Mouse (Mus musculus) heart, adult 11 months (tissue): ENCODE data around the gene Dirc2.
A peak's percentile ranks its signal among the peaks of the same experiment; 100 is the strongest.

Source experiments
- DNase-seq: peaks from one replicate; pipeline ENCODE4 v3.0.0; 2022

Gene Dirc2

DNA sequence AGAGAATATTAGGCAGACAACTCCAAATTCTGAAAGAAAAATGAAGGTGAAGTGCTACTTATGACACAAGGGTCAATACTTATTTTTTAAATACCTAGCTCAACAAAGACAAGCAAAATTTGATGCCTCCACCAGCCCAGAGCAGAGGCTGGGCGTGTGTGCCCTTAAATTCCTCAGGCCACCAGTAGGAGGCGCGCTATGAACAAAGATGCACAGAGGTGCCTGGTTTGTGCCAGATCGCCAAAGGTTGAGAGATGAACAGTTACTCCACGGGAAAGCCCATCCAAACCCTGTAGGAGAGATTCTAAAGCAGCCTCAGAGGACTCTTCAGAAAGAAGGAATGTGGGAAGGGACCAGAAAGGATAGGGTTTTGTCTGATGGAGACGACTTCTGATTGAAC lies 35.1 kb downstream of the Dirc2 start:
- peak; percentile 93 for DNase-seq

DNA sequence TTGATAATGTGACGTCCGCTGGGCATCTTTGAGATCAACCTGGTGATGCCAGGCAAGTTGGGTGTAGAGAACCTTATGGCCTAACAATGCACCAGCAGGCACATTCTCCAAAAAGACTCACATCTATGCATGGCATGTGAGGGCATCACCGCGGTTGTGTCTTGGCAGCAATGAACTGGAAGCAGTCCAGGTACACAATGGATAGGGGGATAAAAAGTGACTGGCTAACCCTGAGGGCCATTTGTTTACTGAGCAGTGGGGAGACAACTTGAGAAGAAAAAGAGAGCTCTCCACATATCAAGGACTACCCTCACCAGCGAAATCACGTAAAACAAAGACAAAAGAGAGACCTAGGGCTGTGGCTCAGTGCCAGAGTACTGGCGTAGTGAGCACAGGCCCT lies 37.1 kb downstream of the Dirc2 start:
- peak; percentile 91 for DNase-seq

DNA sequence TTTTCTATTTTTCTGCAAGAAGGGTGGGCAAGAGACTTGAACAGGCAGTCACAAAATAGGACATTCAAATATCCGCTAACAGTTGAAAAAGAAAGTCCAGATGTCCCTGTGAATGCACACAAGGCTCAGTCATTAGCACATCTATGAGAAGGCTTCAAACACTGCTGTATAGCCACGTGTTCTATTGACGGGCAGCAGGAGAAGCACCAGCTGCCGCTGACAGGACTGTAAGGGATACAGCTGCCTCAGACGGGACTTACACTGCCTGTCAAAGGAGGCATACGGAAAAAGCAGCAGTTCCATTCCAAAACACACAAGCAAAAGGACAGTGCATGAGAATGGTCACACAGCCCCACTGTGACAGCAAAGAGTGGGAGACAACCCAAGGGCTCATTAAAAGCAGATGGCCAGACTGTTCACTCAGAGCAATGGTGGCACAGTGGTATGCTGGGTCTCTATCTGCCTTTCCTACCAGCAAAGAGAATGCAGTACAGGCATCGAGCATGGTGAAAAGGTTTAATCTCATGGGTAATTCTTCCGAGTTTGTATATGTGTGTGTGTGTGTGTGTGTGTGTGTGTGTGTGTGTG lies 39.9 kb downstream of the Dirc2 start:
- peak; percentile 90 for DNase-seq

DNA sequence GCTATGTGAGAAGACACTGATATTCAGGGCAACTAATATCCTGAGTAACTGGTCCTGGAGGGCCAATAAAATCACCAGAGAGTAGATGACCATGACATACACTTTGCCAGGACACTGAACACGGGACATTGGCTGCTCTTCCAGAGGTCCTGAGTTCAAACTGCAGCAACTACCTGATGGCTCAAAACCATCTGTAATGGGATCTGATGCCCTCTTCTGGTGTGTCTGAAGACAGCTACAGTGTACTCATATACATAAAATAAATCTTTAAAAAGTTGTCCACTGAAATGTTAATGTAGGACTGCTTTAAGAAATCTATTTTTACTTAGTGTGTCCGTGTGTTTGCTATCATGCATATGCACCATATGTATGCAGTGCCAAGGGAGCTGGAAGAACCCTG lies 42.6 kb downstream of the Dirc2 start:
- DNase-seq: no peak

DNA sequence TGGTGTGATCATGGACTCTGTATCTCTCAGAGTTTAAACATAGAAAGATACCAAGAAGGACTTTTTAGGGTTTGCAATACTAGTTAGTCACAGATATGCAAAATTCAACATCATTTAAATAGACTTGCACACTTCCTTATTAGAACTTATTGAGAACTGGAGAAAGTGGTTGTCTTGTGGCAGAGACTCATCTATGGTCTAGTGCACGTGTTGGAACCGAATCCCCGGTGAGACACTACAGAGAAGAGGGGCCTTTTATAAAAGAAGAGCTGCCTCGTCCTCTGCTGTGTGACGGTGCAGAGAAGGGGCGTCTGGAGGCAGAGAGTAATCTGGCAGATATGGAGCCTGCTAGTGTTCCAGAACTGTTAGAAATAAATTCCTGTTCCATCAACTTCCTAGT lies 44.6 kb downstream of the Dirc2 start:
- DNase-seq: no peak

DNA sequence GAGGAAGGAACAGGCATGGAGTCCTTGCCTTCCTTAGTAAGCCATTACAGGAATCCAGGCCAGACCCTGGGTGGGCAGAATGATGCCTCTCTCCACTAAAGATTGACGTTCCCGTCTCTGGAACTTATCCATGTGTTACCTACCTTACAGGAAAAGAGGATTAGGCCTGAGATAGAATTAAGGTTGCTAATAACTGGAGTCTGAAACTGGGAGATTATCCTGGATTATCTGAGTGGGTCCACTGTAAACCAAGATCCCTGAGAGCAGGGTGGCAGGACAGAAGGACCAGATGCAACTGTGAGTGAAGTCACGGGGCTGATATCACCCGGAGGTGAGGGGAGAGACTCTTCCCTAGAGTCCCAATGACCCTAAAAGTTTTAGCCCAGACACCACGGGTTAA lies 51.4 kb downstream of the Dirc2 start:
- no peak for DNase-seq

DNA sequence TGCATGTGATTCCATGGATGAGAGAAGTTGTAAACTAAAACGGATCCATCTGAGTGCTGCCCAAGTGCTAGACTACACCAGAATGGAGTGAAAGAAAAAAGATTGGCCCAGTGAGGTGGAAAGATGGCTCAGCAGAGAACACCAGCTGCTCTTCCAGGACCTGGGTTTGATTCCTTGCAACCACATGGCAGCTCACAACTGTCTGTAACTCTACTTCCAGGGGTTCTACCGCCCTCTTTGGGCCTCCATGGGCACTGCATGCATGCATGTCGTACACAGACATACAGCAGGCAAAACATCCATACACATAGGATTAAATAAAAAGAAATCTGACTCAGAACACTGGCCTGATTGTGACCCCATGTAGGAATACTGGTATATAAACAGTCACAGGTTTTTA lies 52.9 kb downstream of the Dirc2 start:
- no peak for DNase-seq

DNA sequence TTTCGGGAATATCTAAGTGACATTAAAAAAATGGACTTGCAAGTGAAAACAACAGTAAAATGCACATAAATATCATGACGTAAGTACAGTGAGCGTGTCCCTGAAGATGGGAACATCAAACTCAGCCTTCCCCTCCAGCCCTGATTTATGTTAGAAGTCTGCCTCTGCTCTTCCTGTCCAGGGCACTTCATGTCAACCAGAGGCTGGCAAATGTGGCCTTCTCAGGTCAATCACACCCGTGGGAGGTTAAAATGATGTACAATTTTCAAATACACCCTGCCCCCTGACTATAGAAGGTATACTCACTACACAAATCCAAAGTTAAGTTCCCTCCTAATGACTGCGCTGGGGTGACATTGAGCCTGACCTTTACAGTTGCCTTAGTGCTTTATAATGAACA lies 53.4 kb downstream of the Dirc2 start:
- no peak for DNase-seq

DNA sequence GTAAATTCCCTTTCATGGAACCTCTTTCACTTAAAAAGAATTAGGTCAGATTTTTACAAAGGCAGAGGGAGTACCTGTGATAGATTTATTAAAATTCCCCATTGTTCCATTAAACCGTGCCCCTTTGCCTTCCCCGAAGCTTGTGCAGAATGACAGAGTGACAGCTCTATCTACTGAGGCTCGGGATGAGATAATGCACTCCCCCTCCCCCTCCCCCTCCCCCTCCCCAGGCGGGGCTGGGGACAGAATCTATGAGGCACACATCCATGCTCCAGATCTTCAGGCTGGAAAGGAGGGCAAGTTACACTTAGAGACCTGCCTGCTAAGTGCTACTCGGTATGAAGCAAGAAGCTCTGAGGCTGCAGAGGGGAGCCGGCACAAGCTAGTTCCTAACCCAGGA lies 53.8 kb downstream of the Dirc2 start:
- no peak for DNase-seq

DNA sequence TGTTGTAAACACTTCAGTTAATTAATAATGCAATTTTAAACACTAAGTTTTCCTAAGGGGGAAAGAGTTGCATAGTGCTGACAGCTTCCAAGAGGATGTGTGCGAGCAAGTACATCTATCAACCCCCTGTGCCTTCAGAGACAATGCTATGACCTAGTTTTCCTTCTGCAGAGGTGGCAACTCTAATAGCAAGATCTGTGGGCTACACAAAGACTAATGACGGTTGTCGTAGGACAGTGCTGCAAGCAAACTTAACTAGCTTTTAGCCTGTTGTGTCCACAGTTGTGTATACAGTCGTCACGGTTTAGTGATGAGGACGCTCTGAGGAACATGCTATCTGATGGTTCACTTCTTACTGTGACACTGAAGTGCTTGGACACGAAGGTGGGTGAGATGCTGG lies 54.5 kb downstream of the Dirc2 start:
- DNase-seq: no peak

DNA sequence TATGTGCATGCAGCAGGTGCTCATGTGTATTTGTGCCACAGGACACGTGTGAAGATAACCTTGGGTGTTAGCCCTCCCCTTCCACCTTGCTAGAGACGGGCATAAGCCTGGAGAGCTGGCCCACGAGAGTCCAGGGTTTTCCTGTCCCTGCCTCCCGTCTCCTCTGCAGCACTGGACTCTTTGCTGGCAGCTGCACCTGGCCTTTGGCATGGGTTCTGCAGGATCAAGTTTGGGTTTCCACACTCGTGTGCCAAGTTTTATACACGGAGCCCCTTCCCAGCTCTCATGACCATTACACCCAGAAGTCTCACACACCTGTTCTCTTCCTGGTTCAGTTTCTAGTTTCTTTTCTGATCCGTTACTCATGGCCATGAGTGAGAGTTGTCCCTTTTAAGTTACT lies 55.5 kb downstream of the Dirc2 start:
- no peak for DNase-seq

DNA sequence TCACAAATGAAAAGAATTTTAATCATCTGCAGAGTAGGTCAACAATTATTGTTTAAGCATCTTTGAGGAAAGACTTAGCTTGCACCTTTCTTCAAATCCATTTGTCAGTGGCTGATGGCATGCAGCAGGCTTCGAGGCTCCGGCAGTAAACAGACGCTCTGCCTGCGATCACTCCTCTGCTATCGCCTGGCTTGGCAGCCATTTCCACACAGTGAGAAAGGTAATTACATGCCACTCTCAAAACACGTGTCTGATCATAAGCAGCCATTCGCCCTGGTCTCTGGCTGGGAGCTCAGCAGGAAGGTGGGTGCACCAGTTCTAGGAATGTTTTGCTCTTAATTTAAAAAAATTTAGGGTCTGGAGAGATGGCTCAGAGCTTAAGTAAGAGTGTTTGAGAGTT lies 58.2 kb downstream of the Dirc2 start:
- no peak for DNase-seq

DNA sequence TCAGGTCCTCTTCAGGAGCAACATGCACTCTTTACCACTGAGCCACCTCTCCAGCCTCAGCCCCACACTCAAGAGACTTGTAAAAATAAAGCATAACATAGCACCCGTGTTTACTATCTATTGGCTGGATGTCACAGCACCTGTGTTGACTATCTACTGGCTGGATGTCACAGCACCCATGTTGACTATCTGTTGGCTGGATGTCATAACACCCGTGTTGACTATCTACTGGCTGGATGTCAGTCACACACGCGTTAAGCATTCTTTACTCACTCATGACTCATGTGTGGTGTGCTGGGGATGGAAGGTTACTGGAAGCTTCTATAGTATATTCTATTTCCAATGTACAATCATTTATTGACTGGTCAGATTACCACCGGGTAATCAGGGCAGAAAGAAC lies 62.2 kb downstream of the Dirc2 start:
- peak; percentile 86 for DNase-seq

DNA sequence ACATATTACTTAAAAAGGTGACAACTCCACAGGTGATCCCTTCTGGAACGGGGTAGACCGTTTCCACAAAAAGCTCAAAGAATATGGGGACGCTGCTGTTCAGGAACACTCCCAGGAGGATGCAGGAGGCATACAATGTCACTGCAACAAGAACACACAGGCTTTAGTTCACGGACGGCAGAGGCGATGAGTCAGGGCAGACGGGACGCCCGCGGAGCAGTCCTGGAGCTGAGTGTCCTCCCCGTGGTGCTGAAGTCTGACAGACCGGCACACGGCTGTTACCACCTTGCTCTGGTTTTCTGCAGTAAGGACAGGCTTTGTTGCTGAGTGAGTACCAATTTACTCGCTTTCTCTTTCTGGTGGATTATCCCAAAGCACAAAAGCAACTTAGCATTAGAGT lies 64.4 kb downstream of the Dirc2 start:
- DNase-seq: peak; percentile 66

DNA sequence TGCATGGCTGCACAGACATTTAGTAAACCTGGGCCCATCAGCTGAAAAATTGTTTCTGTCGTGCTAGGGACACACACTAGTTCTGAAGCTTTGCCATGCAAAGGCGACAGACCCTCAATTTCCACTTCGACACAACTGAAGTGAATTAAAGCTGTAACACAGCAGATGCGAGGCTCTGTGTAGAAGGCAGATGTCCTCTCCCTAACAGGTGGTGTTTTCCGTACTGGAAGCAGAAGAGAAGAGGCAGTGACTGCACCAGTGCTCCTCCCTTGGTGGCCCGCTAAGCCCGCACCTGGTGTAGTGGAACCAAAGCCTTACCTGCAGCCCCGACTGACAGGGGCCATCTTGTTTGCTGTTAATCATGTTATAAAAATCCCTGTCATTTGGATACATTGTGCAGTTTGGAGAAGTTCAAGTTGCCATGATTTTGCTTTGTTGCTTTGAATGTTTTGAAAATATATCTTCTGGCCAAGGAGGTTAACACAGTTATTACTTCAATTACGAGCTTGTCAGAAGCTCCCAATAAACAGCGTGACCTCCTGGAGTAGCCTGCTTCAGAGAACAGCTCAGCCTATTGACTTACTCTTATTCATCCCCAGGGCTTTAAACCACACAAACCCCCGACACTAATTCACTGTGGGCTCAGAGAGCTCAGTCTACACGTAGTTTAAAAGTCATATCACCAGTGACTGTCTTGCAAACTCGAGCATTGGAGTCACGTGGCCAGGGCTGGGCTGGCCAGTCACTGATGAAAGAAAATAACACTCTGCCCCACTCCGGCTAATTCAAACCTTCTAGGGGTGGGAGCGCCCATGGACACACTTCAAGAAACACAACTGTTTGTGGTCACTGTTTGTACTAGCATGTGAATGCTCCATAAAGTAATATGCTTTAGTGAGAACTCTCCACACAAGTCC lies 65.1 kb downstream of the Dirc2 start:
- DNase-seq: peak; percentile 78

DNA sequence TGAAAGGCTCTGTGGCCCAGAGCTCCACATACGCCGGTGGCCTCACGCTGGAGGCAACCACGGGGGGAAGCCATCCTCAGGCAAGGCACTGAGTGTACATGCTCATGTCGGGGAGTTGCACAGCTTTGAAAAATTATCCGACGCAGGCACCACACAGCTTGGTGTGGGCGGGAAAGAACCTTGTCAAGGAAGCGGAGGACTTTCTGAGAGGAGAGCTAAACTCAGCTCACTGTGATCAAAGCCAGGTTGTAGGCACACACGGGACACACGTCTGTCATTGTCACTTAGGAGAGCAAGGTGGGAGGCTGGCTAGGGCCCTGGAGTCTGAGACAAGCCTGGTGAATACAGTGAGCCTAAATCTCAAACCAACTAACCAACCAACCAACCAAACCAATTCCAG lies 67.3 kb downstream of the Dirc2 start:
- DNase-seq: peak; percentile 62

DNA sequence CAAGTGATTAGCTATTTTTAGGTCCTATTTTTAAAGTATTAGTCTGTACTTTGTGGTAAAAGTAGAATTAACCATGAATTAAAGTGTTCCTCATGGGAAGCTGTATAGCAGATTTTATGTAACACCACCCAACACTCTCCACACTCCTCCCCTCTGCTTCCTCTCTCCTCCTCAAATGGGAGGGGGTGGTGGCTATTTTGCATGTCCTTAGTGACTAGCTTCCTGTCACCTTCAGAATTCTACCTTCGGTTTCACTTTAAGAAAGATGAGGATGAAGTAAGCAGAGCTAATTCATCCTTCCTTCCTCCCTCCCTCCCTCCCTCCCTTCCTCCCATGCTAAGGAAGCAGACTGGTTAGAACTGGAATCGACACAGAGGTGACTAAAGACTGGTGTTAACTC lies 73.1 kb downstream of the Dirc2 start:
- no peak for DNase-seq

DNA sequence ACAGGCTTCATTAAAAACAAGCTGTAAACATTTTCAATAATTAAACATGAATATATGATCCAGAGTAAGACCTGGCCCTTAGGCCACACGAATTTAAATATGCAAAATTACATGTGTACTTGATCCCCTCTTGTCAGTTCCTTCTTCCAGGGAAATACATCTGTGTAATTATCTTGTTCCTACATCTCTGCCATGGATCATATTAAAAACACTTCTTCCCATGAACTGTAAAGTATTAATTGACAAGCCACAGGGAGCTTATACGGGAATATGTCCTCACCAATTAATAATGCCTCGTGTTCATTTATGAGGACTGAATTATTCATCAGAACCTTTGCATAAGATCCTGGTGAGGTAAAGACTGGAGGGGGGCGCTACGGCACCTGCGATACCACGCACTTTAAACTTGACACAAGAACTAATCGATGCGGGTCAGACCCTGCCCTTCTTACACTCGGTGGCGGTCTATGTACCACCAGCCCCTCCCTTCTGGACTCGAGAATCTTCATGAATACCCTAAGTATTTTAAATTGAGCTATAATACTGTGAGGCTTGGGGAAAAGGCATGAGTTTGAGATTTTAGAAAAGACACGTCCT lies 74.8 kb downstream of the Dirc2 start:
- DNase-seq: no peak

DNA sequence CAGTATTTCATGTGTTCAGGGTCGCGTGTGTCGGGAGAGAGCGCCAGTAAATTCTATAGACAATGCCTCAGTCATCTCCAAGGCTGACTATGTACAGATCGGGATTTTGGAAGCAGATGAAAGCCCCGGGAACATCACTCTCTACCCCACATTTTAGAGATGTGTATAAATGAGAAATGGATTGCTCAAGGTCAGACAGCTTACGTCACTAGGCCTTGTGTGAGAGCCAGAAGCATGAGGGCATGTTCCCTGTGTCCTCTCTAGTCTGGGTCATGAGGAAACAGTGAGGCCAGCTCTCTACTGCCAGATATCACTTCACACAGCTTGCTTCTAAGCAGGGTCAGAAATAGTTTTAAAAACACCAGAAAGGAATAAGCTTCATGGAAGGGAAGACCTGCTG lies 77.5 kb downstream of the Dirc2 start:
- DNase-seq: no peak

DNA sequence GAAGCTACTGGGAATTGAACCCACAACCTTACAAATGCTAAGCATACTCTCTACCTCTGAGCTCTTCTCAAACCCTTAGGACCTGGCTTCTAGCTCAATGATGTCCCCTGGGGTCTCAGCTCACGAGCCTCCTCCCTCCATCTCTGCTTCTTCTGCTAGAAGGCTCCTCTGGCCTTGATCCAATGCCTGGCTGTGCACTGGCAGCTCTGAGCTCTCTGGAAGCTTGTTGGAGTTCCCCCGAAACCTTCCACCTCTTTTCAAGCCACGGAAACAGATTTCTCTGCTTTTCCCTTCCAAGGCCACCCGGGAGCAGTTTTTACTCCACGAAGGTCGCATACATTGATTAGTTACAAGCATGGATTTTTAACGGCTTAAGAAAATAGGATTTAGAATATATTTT lies 82.7 kb downstream of the Dirc2 start:
- DNase-seq: no peak

DNA sequence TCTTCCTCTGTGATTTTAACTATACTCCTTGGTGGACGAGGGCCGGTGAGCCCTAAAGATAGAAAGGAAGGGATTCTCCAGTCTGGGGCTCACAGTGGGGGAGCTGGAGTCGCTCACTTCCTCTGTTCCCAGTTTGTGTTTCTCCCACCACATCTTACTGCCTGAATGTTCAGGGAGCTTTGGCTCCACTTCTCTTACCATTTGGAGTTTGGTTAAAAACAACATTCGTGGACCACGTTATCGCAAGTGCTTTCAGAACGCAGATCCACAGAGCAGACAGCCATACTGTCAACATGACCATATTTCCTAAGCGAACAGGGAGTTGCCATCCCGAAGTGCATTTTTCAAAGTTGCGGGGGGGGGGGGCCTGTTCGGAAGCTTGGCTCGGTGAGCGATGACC lies 84.1 kb downstream of the Dirc2 start:
- no peak for DNase-seq

DNA sequence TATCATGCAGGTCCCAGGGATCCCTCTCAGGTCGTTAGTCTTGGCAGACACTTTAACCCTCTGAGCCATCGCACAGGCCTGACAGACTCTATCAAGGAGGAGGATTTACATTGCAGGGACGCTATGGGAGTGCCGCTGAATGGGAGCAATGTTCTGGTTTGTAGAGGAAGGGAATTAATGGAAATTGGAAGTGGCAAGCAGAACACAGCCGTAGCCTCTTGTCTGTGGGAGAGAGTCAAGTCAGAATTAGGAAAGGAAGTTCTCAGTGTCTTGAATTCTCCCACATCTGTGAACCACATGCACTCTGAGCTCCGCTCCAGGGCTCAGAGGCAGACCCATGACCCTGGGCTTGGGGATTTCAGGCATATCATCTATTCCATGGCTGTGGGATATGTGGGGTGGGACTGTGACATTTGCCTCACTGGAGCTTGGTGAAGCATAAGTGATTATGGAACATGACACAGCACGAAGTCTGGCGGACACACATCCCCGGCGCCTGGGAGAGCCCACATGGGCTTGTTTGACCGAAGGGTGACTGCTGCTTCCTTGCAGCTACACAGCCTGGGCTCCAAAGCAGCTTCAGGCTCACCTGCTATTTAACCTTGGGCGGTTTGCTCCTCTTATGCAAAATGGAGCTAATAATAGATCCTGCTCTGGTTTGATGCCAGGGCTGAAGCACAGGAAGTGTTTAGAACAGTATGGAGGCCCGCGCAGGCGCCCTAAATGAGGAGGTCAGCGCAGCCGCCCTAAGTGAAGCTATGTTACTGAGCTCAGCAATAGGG lies 87.6 kb downstream of the Dirc2 start:
- DNase-seq: peak; percentile 96

DNA sequence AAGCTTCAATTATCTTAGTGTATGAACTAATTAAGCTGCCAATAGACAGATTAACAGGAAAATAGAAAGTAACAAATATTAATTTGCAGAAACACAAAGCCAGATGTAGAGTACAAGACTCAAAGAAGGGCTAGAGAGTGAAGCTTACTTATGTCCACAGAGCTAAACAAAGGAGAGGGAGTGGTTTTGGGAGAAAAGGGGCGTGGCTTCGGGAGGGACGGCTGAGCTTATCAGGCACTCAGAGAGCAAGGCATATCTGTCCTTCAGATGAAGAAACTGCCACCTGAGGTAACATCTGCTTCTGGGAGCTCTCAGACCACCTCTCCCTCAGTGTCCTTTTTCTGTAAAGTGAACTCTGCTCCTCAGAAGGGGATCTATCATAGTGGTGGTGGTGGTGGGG lies 90.7 kb downstream of the Dirc2 start:
- no peak for DNase-seq
